Mouse (Mus musculus) erythroblast, embryonic 14.5 days (primary cell): ENCODE results near the gene Arid3b.

Source experiments
- GATA1 ChIP-seq: IDR thresholded peaks from 2 replicates; pipeline ENCODE4 v1.6.1; 2012; ENCODE audit warnings: low read length, inconsistent platforms, mixed read lengths
- TAL1 ChIP-seq: IDR thresholded peaks from 3 replicates; pipeline ENCODE4 v1.6.1; 2012; ENCODE audit warnings: low read length, inconsistent platforms, mixed read lengths

GRCm38 (mm10) chr9:57823397-57823796 lies 13.2 kb downstream of the Arid3b start:
- TF ChIP-seq GATA1 (no peak), TAL1 (no peak)
